Mouse (Mus musculus) brain, embryonic 14.5 days (tissue): ENCODE results near the gene Gm19935.

Experiments used
- CTCF ChIP-seq: fragments of 200-500 bp; IDR thresholded peaks from 2 replicates; pipeline ENCODE4 v1.5.1; 2012; ENCODE audit warnings: inconsistent platforms, mild to moderate bottlenecking, moderate library complexity, borderline replicate concordance; ENCODE audit not compliant: insufficient read depth, insufficient read length; ENCODE audit errors: extremely low read depth
- POLR2A ChIP-seq: fragments of 200-500 bp; IDR thresholded peaks from 2 replicates; pipeline ENCODE4 v1.6.1; 2012; ENCODE audit warnings: mild to moderate bottlenecking, inconsistent platforms, borderline replicate concordance; ENCODE audit not compliant: poor library complexity, insufficient read depth, insufficient read length, severe bottlenecking; ENCODE audit errors: extremely low read depth

DNA sequence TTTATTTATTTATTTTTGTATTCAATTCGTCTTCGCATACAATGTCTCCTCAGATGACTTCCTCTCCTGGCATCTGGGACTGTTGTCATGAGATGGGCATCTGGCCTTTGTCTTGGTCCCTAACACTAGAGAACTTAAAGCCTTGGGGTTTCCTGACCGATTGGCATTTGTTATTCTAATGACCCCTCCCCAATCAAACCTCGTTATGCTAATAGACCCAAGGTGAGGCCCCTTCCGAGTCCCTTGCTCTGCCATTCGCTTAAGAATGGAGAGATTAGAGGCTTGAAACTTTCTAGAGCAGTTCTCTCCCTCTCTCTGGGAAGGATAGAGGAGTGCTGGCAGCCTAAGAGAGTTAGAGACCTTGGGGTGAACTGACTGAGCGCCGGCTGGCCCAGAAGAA is 34.4 kb upstream of the Gm19935 start:
- no peak for TF ChIP-seq POLR2A
- TF ChIP-seq CTCF, result no peak
